Mouse (Mus musculus) kidney, embryonic 14.5 days (tissue): ENCODE measurements around the gene Nfkb1. TPM values are rescaled to one million over a fixed set of nuclear protein-coding genes. Genes with fewer than 3 reads are reported as not detected.

Experiments used
- ATAC-seq: fragments of 200-750 bp; cut with Nextera tagmentation; 2 replicates; pipeline ENCODE4 v1.8.0; 2017; ENCODE audit warnings: moderate number of reproducible peaks, mild to moderate bottlenecking, moderate TSS enrichment, moderate library complexity; ENCODE audit not compliant: low FRiP score, low TSS enrichment
- H3K27ac ChIP-seq: fragments of 300-500 bp; sonication (generic); 2 replicates; pipeline ENCODE4 v1.5.1; 2014; ENCODE audit warnings: low read depth, mild to moderate bottlenecking, low read length, moderate library complexity, mixed read lengths
- H3K27me3 ChIP-seq: fragments of 300-500 bp; sonication (generic); 2 replicates; pipeline ENCODE4 v1.6.1; 2014; ENCODE audit warnings: mild to moderate bottlenecking, low read length; ENCODE audit not compliant: control insufficient read depth, insufficient read depth
- H3K36me3 ChIP-seq: fragments of 300-500 bp; sonication (generic); 2 replicates; pipeline ENCODE4 v1.6.1; 2014; ENCODE audit warnings: low read length, mixed read lengths; ENCODE audit not compliant: control insufficient read depth, insufficient read depth
- H3K4me1 ChIP-seq: fragments of 300-500 bp; sonication (generic); 2 replicates; pipeline ENCODE4 v1.6.1; 2014; ENCODE audit warnings: low read length, mixed read lengths; ENCODE audit not compliant: control insufficient read depth, insufficient read depth
- H3K4me2 ChIP-seq: fragments of 300-500 bp; sonication (generic); replicated peaks from 2 replicates; pipeline ENCODE4 v1.6.1; 2014; ENCODE audit warnings: low read depth, mild to moderate bottlenecking, low read length
- H3K4me3 ChIP-seq: fragments of 300-500 bp; sonication (generic); 2 replicates; pipeline ENCODE4 v1.5.1; 2014; ENCODE audit warnings: mild to moderate bottlenecking, low read length
- H3K9ac ChIP-seq: fragments of 300-500 bp; sonication (generic); 2 replicates; pipeline ENCODE4 v1.6.1; 2014; ENCODE audit warnings: low read depth, mild to moderate bottlenecking, low read length, moderate library complexity
- H3K9me3 ChIP-seq: fragments of 300-500 bp; sonication (generic); 2 replicates; pipeline ENCODE4 v1.6.1; 2016; ENCODE audit warnings: low read length; ENCODE audit not compliant: control insufficient read depth
- WGBS: fragments of 180-500 bp; shearing (Covaris S2); extraction: QIAGEN DNeasy Blood & Tissue Kit; methylation state at CpG from one replicate; pipeline ENCODE4 v1.1.7; 2014; 5-methylcytosine and 5-hydroxymethylcytosine counted together
- polyA plus RNA-seq: library from polyadenylated mRNA; unstranded; fragments of >200 nt; fragmentation: Nextera tagmentation; extraction: Ambion mirVana; gene quantifications from 2 replicates; pipeline ENCODE4 v1.2.1, GENCODE M21; 2014

Gene Nfkb1
- polyA plus RNA-seq, 1 experiment from 2014 or later = 25.1 TPM

DNA sequence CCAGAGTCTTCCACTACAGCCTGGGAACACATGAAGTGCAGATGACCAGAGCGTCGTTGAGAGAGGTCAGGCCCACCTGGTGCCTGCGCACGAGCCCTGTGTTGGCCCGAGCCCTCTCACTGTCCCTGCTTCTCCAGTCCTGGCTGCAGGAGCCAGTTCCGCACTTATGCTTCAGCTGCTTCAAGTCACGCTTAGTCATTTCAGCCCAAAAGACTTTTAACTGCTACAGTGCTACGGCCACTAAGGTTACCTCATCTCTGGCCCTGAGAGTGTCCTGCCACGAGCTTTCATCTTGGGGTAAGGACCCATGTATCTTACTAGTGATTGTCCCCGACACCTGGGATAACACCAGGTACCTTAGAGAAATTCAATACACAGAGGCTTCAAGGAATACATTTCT, 36.0 kb upstream of the Nfkb1 start:
- ATAC-seq = no peak
- Histone ChIP-seq H3K4me3 (no peak overlapping the region), H3K4me2 (no peak overlapping the region)

DNA sequence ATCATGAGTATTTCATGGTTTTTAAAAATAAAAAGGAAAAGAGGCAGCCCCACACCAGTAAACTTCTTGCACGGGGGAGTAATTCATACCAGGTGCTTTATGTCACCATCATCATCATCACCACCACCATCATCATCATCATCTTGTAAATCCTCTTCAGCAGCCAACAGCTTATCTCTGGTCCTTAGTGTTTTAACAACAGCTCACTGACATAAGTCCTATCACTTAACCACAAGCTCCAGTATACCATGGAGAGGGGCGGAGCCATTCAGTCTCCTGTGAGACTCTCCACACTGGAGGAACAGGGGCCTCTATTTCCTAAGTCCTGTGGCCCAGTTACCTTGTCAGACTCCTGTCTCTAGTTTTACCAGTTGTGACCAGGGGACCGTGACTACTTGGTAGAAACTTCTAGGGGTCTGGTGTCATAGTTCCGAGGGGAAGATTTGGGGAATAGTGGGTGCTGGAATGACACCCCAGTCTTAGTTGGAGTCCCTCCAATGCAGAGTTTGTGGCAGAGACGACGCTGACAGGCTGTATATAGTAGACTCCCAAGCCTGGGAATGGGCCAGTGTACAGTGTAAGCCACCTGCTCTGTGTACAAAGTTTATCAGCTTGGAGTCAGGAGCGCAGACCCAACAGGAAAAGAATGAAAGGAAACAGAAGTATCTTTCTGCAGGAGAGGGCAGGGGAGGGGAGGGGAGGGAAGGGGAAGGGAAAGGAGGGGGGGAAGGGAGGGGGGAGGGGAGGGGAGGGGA, 35.4 kb upstream of the Nfkb1 start:
- 89% methylated on average over 7 of the region's 7 CpGs for WGBS

More for the DNA sequence above, 36.0 kb upstream of the Nfkb1 start:
- Histone ChIP-seq H3K27me3 (no peaks in the 10 kb centered on the region), H3K36me3 (no peaks in the 10 kb centered on the region), H3K9ac (no peak overlapping the region), H3K27ac (no peak overlapping the region), H3K4me1 (no peaks in the 10 kb centered on the region), H3K9me3 (no peaks in the 10 kb centered on the region)
- WGBS = 77% methylated on average over 10 of the region's 10 CpGs

DNA sequence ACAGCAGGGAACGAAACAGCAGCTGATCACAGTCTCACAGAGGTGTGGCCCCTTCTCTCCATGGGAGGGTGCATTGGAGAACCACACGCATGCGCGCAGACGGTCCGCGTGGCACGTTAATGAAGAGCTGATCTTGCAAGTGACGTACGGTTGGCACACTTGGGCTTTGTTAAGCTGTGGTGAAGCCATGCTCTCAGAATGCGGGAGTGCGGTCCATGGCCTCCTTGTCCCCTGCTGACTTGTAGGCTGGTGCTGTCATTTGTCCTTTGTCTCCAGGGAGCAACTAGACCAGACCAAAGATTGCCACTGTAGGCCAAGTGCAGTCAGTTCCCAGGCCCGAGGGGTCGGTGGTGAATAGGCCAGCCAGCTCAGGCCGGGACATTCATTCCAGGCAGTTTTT, 34.7 kb upstream of the Nfkb1 start:
- Histone ChIP-seq H3K36me3 (no peaks in the 10 kb centered on the region), H3K9me3 (no peaks in the 10 kb centered on the region), H3K4me3 (no peak overlapping the region), H3K27ac (no peak overlapping the region), H3K4me2 (no peak overlapping the region), H3K27me3 (no peaks in the 10 kb centered on the region), H3K4me1 (no peaks in the 10 kb centered on the region), H3K9ac (no peak overlapping the region)
- 90% methylated on average over 15 of the region's 15 CpGs for WGBS
- no peak for ATAC-seq

More for the DNA sequence above, 35.4 kb upstream of the Nfkb1 start:
- no peak overlapping the region for H3K27ac ChIP-seq
- no peak overlapping the region for H3K4me3 ChIP-seq
- no peak for ATAC-seq
- no peak overlapping the region for H3K4me2 ChIP-seq
- H3K36me3 ChIP-seq = no peaks in the 10 kb centered on the region
- H3K27me3 ChIP-seq = no peaks in the 10 kb centered on the region
- H3K9ac ChIP-seq = no peak overlapping the region
- H3K9me3 ChIP-seq = no peaks in the 10 kb centered on the region
- no peaks in the 10 kb centered on the region for H3K4me1 ChIP-seq

- no peak overlapping the region for H3K4me2 ChIP-seq
- H3K9me3 ChIP-seq = no peaks in the 10 kb centered on the region
- ATAC-seq = no peak
- H3K4me1 ChIP-seq = no peaks in the 10 kb centered on the region
- H3K27ac ChIP-seq = no peak overlapping the region
- no peak overlapping the region for H3K9ac ChIP-seq
- H3K36me3 ChIP-seq = no peaks in the 10 kb centered on the region
- no peak overlapping the region for H3K4me3 ChIP-seq
- no peaks in the 10 kb centered on the region for H3K27me3 ChIP-seq
- WGBS = 89% methylated on average over 2 of the region's 2 CpGs
Measured at GRCm38 (mm10) chr3:135722104-135722503, 30.8 kb upstream of the Nfkb1 start.

GRCm38 (mm10) chr3:135719969-135720368, 28.6 kb upstream of the Nfkb1 start:
- WGBS = 92% methylated on average over 3 of the region's 3 CpGs
- no peak for ATAC-seq

GRCm38 (mm10) chr3:135719179-135719532, 27.8 kb upstream of the Nfkb1 start:
- 77% methylated on average over 6 of the region's 6 CpGs for WGBS
- H3K27me3 ChIP-seq = no peaks in the 10 kb centered on the region
- no peaks in the 10 kb centered on the region for H3K9me3 ChIP-seq
- H3K27ac ChIP-seq = no peak overlapping the region
- no peak overlapping the region for H3K4me3 ChIP-seq
- ATAC-seq = no peak
- no peak overlapping the region for H3K9ac ChIP-seq
- no peaks in the 10 kb centered on the region for H3K36me3 ChIP-seq
- no peak overlapping the region for H3K4me2 ChIP-seq
- no peaks in the 10 kb centered on the region for H3K4me1 ChIP-seq

More at GRCm38 (mm10) chr3:135719969-135720368, 28.6 kb upstream of the Nfkb1 start:
- H3K27me3 ChIP-seq = no peaks in the 10 kb centered on the region
- H3K27ac ChIP-seq = no peak overlapping the region
- no peak overlapping the region for H3K4me3 ChIP-seq
- no peak overlapping the region for H3K9ac ChIP-seq
- no peaks in the 10 kb centered on the region for H3K4me1 ChIP-seq
- H3K9me3 ChIP-seq = no peaks in the 10 kb centered on the region
- H3K36me3 ChIP-seq = no peaks in the 10 kb centered on the region
- H3K4me2 ChIP-seq = no peak overlapping the region

GRCm38 (mm10) chr3:135718323-135719178, 27.2 kb upstream of the Nfkb1 start:
- no peak for ATAC-seq
- Histone ChIP-seq H3K4me1 (no peaks in the 10 kb centered on the region), H3K9ac (no peak overlapping the region), H3K4me2 (no peak overlapping the region), H3K4me3 (no peak overlapping the region), H3K9me3 (no peaks in the 10 kb centered on the region), H3K27me3 (no peaks in the 10 kb centered on the region), H3K36me3 (no peaks in the 10 kb centered on the region), H3K27ac (no peak overlapping the region)
- WGBS = 47% methylated on average over 6 of the region's 6 CpGs

DNA sequence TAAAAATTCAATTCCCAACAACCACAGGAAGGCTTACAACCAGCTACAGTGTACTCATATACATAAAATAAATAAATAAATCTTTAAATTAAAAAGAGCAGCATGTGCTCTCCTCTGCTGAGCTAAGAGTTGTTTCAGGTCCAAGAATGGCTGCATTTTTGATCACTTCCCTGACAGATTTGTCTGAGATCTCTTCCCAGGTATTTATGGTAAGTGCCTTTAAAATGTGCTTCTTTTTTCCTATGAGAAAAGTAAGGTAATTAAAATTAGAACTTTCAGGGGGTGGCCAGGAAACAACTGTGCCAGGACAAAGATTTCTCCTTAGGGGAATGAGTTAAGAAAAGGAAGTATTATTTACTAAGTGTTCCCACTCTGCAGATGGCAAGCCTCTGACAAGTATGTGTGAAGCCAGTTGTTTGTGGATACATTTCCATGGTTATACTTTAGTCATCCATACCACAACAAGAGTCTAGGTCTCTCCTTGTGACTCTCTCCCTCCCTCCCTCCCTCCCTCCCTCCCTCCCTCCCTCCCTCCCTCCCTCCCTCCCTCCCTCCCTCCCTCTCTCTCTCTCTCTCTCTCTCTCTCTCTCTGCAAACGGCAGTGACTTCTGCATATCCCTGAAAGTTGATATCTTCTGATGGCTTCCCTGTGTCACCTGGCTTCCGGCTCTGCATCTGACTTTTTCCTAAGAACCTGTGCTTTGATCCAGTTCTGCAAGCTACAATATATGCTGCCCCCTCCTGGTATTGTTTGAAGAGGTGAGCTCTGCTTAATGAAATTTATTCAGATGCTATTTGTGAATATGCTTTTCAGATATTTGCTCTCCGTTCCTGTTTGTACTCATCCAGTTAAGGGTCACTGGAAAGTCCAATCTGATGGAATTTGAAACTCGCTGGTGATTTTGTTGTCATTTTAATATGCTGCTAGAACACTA, 21.9 kb upstream of the Nfkb1 start:
- ATAC-seq = no peak
- Histone ChIP-seq H3K4me3 (no peak overlapping the region), H3K9me3 (no peaks in the 10 kb centered on the region), H3K27ac (no peak overlapping the region), H3K4me2 (no peak overlapping the region), H3K36me3 (no peaks in the 10 kb centered on the region), H3K9ac (no peak overlapping the region), H3K27me3 (no peaks in the 10 kb centered on the region), H3K4me1 (no peaks in the 10 kb centered on the region)
- WGBS = 28% methylated on average over 4 of the region's 4 CpGs
